Mouse (Mus musculus) olfactory bulb, adult 2 months (tissue): ENCODE measurements at regions not wholly inside any gene's neighbourhood (a gene's known extent, or its start where the extent isn't known, plus 50 kb on each side); places are given as distances from the start of the nearest gene placed in this dataset.
"Not testable (repeated sequence)": the region's sequence is repeated elsewhere in the genome, so short reads cannot be mapped to it uniquely, and the experiment has no call there.

Source experiments
- CTCF ChIP-seq: fragments of 200-500 bp; IDR thresholded peaks from 2 replicates; pipeline ENCODE4 v1.5.1; 2012; ENCODE audit warnings: low read depth, mild to moderate bottlenecking, low read length, moderate library complexity; ENCODE audit not compliant: insufficient read depth
- POLR2A ChIP-seq: fragments of 200-500 bp; IDR thresholded peaks from 2 replicates; pipeline ENCODE4 v1.6.1; 2012; ENCODE audit warnings: mild to moderate bottlenecking, low read depth, low read length, moderate library complexity; ENCODE audit not compliant: insufficient read depth

DNA sequence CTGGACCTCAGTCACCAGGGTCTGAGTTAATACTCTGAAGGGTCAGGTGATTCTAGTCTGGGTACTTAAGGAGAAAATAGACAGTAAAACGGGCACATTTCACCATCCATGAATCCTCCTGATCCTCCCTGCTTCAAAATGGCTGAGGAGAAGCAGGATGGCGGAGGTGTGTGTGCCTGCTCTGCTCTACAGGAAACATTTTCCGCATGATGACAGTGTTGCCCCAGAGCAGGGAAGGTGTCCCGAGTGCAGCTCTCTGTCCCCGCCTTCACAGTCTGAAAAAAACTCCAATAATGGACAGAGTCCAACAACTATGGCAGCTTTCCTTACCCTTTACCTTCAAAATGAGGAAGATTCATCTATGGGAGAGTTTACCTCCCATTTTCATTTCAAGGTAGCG is 179.8 kb upstream of the Olfr1324 start:
- TF ChIP-seq CTCF, POLR2A: not testable (repeated sequence)
